Mouse (Mus musculus) brain, adult 2 months (tissue): ENCODE measurements around the gene Hsp90ab1.
A peak's percentile ranks its signal among the peaks of the same experiment; 100 is the strongest.

Source experiments
- DNase-seq: peaks from one replicate; pipeline ENCODE4 v3.0.0; 2011; ENCODE audit warnings: low read depth, low spot score

Hsp90ab1 gene

GRCm38 (mm10) chr17:45543115-45543514 lies 30.0 kb downstream of the Hsp90ab1 start:
- DNase-seq = no peak

GRCm38 (mm10) chr17:45542705-45543104 lies 30.4 kb downstream of the Hsp90ab1 start:
- DNase-seq = no peak

GRCm38 (mm10) chr17:45542129-45542528 lies 30.9 kb downstream of the Hsp90ab1 start:
- no peak for DNase-seq

GRCm38 (mm10) chr17:45539664-45540063 lies 33.4 kb downstream of the Hsp90ab1 start:
- peak; percentile 76 for DNase-seq

GRCm38 (mm10) chr17:45538394-45538793 lies 34.7 kb downstream of the Hsp90ab1 start:
- DNase-seq = peak; percentile 68

GRCm38 (mm10) chr17:45536264-45536663 lies 36.8 kb downstream of the Hsp90ab1 start:
- peak; percentile 64 for DNase-seq

- DNase-seq = no peak
Measured at GRCm38 (mm10) chr17:45532896-45533295, 40.2 kb downstream of the Hsp90ab1 start.

- DNase-seq = peak; percentile 97
Measured at GRCm38 (mm10) chr17:45530346-45530782, 42.7 kb downstream of the Hsp90ab1 start.

- peak; percentile 82 for DNase-seq
Measured at GRCm38 (mm10) chr17:45526571-45526970, 46.5 kb downstream of the Hsp90ab1 start.

GRCm38 (mm10) chr17:45524961-45525360 lies 48.1 kb downstream of the Hsp90ab1 start:
- DNase-seq = no peak

GRCm38 (mm10) chr17:45523263-45523662 lies 49.8 kb downstream of the Hsp90ab1 start, which contains the start of gene Tcte1:
Tcte1 (plus strand) TSS chr17:45523434.
- no peak for DNase-seq

GRCm38 (mm10) chr17:45520136-45520535 lies 52.9 kb downstream of the Hsp90ab1 start:
- no peak for DNase-seq

GRCm38 (mm10) chr17:45518766-45519475 lies 54.1 kb downstream of the Hsp90ab1 start:
- peak; percentile 98 for DNase-seq
